Mouse (Mus musculus): Measurements from ENCODE around the gene Ppp1r37. TPM values are rescaled to one million over a fixed set of nuclear protein-coding genes. Genes with fewer than 3 reads are reported as not detected.
"Not testable (repeated sequence)": the region's sequence is repeated elsewhere in the genome, so short reads cannot be mapped to it uniquely, and the experiment has no call there.

Ppp1r37 gene
- polyA plus RNA-seq, 1 experiment from 2014 or later = 42.3 TPM

GRCm38 (mm10) chr7:19531077-19531476, 31.8 kb downstream of the Ppp1r37 start:
- no peak overlapping the region for H3K9ac ChIP-seq (replicated peaks)
- H3K9me3 ChIP-seq (replicated peaks) = no peaks in the 10 kb centered on the region
- ATAC-seq (ENCODE audit: low FRiP score) = no peak
- peaks cover 59% of the 10 kb centered on the region for H3K36me3 ChIP-seq
- H3K4me3 ChIP-seq (replicated peaks) = no peak overlapping the region
- no peaks in the 10 kb centered on the region for H3K27me3 ChIP-seq (replicated peaks)
- no peak overlapping the region for H3K4me2 ChIP-seq
- no peak overlapping the region for H3K27ac ChIP-seq (replicated peaks)
- WGBS = 74% methylated on average over 10 of the region's 10 CpGs
- H3K4me1 ChIP-seq = no peaks in the 10 kb centered on the region

- no peak overlapping the region for H3K27ac ChIP-seq (replicated peaks)
- peaks cover 13% of the 10 kb centered on the region for H3K36me3 ChIP-seq
- H3K9ac ChIP-seq (replicated peaks) = no peak overlapping the region
- H3K4me2 ChIP-seq = peak overlapping the region; percentile 87; the same call in 1 of the 2 replicates
- no peak overlapping the region for H3K4me3 ChIP-seq (replicated peaks)
- WGBS = 74% methylated on average over 2 of the region's 2 CpGs
- peaks cover 28% of the 10 kb centered on the region for H3K4me1 ChIP-seq
- ATAC-seq (ENCODE audit: low FRiP score) = no peak
- peaks cover 55% of the 10 kb centered on the region for H3K27me3 ChIP-seq (replicated peaks)
- H3K9me3 ChIP-seq (replicated peaks) = no peaks in the 10 kb centered on the region
Observed at GRCm38 (mm10) chr7:19525105-19525481, 37.8 kb downstream of the Ppp1r37 start.

GRCm38 (mm10) chr7:19524420-19525104, 38.3 kb downstream of the Ppp1r37 start:
- peak overlapping the region; percentile 41 for H3K4me3 ChIP-seq (replicated peaks)
- H3K27me3 ChIP-seq (replicated peaks) = peaks cover 60% of the 10 kb centered on the region
- H3K36me3 ChIP-seq = peaks cover 8% of the 10 kb centered on the region
- peak overlapping the region; percentile 45 for H3K9ac ChIP-seq (replicated peaks)
- 14% methylated on average over 24 of the region's 24 CpGs for WGBS
- peak; percentile 42 for ATAC-seq (ENCODE audit: low FRiP score)
- peak overlapping the region; percentile 87 for H3K4me2 ChIP-seq
- no peak overlapping the region for H3K27ac ChIP-seq (replicated peaks)
- H3K4me1 ChIP-seq = peaks cover 34% of the 10 kb centered on the region
- no peaks in the 10 kb centered on the region for H3K9me3 ChIP-seq (replicated peaks)

- Histone ChIP-seq H3K9me3 (replicated peaks) (no peaks in the 10 kb centered on the region), H3K27me3 (replicated peaks) (peaks cover 67% of the 10 kb centered on the region), H3K36me3 (peaks cover 1% of the 10 kb centered on the region; the same call in 1 of the 2 replicates), H3K9ac (replicated peaks) (peak overlapping the region; percentile 45), H3K4me1 (peaks cover 34% of the 10 kb centered on the region), H3K4me3 (replicated peaks) (peak overlapping the region; percentile 41), H3K27ac (replicated peaks) (no peak overlapping the region), H3K4me2 (peak overlapping the region; percentile 87)
- peak; percentile 59 for ATAC-seq (ENCODE audit: low FRiP score)
- WGBS = 2% methylated on average over 64 of the region's 64 CpGs
Observed at GRCm38 (mm10) chr7:19523757-19524419, 39.0 kb downstream of the Ppp1r37 start.

GRCm38 (mm10) chr7:19523017-19523756, 39.7 kb downstream of the Ppp1r37 start:
- WGBS = 12% methylated on average over 72 of the region's 72 CpGs
- H3K36me3 ChIP-seq = no peaks in the 10 kb centered on the region
- H3K27ac ChIP-seq (replicated peaks) = no peak overlapping the region
- H3K4me1 ChIP-seq = peaks cover 34% of the 10 kb centered on the region
- H3K4me2 ChIP-seq = peak overlapping the region; percentile 87
- H3K27me3 ChIP-seq (replicated peaks) = peaks cover 74% of the 10 kb centered on the region
- H3K9ac ChIP-seq (replicated peaks) = peak overlapping the region; percentile 45
- ATAC-seq (ENCODE audit: low FRiP score) = peak; percentile 37; the same call in 1 of the 2 replicates
- H3K9me3 ChIP-seq (replicated peaks) = no peaks in the 10 kb centered on the region
- H3K4me3 ChIP-seq (replicated peaks) = peak overlapping the region; percentile 41

- Histone ChIP-seq H3K4me3 (replicated peaks) (peak overlapping the region; percentile 25), H3K4me1 (peaks cover 41% of the 10 kb centered on the region), H3K36me3 (no peaks in the 10 kb centered on the region), H3K9ac (replicated peaks) (peak overlapping the region; percentile 38; the same call in 1 of the 2 replicates), H3K27ac (replicated peaks) (no peak overlapping the region), H3K27me3 (replicated peaks) (peaks cover 78% of the 10 kb centered on the region), H3K4me2 (peak overlapping the region; percentile 51), H3K9me3 (replicated peaks) (no peaks in the 10 kb centered on the region)
- 5% methylated on average over 23 of the region's 23 CpGs for WGBS
- no peak for ATAC-seq (ENCODE audit: low FRiP score)
Observed at GRCm38 (mm10) chr7:19520032-19520431, 42.8 kb downstream of the Ppp1r37 start.

- Histone ChIP-seq H3K4me2 (peak within 1 kb of the TSS; percentile 58), H3K9ac (replicated peaks) (peak within 1 kb of the TSS; percentile 50), H3K36me3 (no peaks in the 10 kb centered on the region), H3K27me3 (replicated peaks) (peaks cover 56% of the 10 kb centered on the region), H3K4me3 (replicated peaks) (peak within 1 kb of the TSS; percentile 18; the same call in 1 of the 2 replicates), H3K9me3 (replicated peaks) (no peaks in the 10 kb centered on the region), H3K4me1 (peaks cover 19% of the 10 kb centered on the region), H3K27ac (replicated peaks) (no peak within 1 kb of the TSS)
- ATAC-seq (ENCODE audit: low FRiP score) = no peak
- 8% methylated on average over 22 of the region's 29 CpGs for WGBS
Observed at GRCm38 (mm10) chr7:19517652-19518365, 45.1 kb downstream of the Ppp1r37 start, which contains the start of gene Nkpd1. Nkpd1 (plus strand) TSS chr7:19517838.

GRCm38 (mm10) chr7:19512353-19512752, 50.5 kb downstream of the Ppp1r37 start:
- no peaks in the 10 kb centered on the region for H3K9me3 ChIP-seq (replicated peaks)
- H3K36me3 ChIP-seq = no peaks in the 10 kb centered on the region
- peaks cover 18% of the 10 kb centered on the region for H3K4me1 ChIP-seq
- no peak overlapping the region for H3K4me2 ChIP-seq
- H3K9ac ChIP-seq (replicated peaks) = no peak overlapping the region
- no peak overlapping the region for H3K4me3 ChIP-seq (replicated peaks)
- no peak for ATAC-seq (ENCODE audit: low FRiP score)
- no peak overlapping the region for H3K27ac ChIP-seq (replicated peaks)
- peaks cover 8% of the 10 kb centered on the region; the same call in 1 of the 2 replicates for H3K27me3 ChIP-seq (replicated peaks)
- 87% methylated on average over 6 of the region's 6 CpGs for WGBS

- peaks cover 21% of the 10 kb centered on the region for H3K4me1 ChIP-seq
- H3K4me2 ChIP-seq; H3K4me3 ChIP-seq (replicated peaks); H3K27ac ChIP-seq (replicated peaks); H3K9me3 ChIP-seq (replicated peaks); H3K9ac ChIP-seq (replicated peaks); H3K27me3 ChIP-seq (replicated peaks); H3K36me3 ChIP-seq; ATAC-seq (ENCODE audit: low FRiP score): not testable (repeated sequence)
- WGBS = 74% methylated on average over 6 of the region's 7 CpGs
Observed at GRCm38 (mm10) chr7:19511934-19512333, 50.9 kb downstream of the Ppp1r37 start.

GRCm38 (mm10) chr7:19509786-19510185, 53.1 kb downstream of the Ppp1r37 start:
- Histone ChIP-seq H3K36me3 (no peaks in the 10 kb centered on the region), H3K27me3 (replicated peaks) (no peaks in the 10 kb centered on the region), H3K4me3 (replicated peaks) (peak overlapping the region; percentile 70), H3K27ac (replicated peaks) (no peak overlapping the region), H3K9ac (replicated peaks) (no peak overlapping the region), H3K9me3 (replicated peaks) (no peaks in the 10 kb centered on the region), H3K4me2 (peak overlapping the region; percentile 85), H3K4me1 (peaks cover 22% of the 10 kb centered on the region)
- ATAC-seq (ENCODE audit: low FRiP score) = no peak
- 96% methylated on average over 7 of the region's 7 CpGs for WGBS
